Mouse (Mus musculus): Measurements from ENCODE around the gene Zfp341.

Gene Zfp341

DNA sequence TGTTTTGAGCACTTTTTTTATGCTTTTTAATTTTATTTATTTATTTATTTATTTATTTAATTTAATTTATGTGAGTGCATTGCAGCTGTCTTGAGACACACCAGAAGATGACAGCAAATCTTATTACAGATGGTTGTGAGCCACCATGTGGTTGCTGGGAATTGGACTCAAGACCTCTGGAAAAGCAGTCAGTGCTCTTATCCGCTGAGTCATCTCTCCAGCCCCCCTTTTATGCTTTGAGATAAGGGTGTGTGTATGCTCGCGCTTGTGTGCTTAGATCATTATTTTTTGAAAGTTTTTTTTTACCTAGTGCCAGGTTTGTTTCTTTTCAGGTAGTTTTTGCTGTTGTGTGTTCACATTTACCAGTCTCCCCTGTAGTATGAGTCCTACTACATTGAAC, 65.9 kb downstream of the Zfp341 start:
- peak in 1 of 2 experiments; percentile 34 for DNase-seq

DNA sequence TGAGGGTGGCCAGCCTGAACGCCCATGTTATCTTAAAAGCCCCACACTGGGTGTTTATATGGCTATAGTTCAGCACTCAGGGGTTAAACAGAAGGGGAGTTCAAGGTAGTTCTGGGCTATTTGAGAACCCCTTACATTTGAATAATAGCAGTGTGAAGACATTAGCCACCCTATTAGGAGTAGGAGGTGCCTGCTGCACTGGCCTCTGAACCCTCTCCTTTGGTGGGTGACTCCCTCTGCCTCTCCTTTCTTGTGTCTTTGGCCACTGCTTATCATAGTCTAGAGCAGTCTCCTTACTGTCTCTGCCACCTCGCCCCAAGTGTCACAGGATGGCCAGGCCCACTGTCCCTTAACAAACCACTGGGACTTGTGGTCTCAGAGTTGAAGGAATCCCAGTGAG, 67.2 kb downstream of the Zfp341 start:
- no peak for DNase-seq

DNA sequence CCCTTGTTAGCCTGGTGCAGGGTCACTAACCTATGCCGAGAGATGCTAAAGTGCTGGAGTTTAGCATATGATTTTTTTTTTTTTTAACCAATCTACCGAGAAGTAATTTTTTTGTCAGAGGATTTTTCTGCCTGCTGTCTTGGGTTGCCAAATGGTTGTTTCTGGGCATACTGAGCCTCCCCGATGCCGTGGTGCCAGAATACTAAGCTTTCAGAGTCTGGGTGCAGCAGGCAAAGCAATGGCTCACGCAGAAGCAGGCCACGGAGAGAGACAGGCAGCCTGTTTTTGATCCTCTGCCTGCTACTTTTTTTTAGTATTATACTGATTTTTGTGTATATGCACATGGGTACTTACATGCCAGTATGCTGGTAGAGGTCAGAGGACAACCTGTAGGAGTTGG, 67.8 kb downstream of the Zfp341 start:
- no peak for DNase-seq

DNA sequence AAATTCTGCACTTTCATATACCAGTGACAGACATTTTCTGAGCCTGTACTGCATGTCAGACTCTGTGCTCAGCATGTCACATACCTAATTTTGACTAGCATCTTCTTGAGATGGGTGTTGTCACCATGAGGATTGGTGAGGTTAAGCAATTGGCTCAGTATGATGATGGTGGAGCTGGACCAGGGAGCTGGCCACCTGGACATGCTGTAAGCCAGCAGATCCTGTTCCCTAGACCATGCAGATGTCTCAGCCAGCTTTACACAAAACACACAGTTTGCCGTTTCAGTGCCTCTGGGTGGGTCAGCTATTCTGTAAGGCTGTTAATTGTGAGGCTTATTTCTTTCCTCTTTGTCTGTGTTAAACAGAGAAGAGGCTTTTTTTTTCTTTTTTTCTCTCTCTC, 69.6 kb downstream of the Zfp341 start:
- no peak for DNase-seq

DNA sequence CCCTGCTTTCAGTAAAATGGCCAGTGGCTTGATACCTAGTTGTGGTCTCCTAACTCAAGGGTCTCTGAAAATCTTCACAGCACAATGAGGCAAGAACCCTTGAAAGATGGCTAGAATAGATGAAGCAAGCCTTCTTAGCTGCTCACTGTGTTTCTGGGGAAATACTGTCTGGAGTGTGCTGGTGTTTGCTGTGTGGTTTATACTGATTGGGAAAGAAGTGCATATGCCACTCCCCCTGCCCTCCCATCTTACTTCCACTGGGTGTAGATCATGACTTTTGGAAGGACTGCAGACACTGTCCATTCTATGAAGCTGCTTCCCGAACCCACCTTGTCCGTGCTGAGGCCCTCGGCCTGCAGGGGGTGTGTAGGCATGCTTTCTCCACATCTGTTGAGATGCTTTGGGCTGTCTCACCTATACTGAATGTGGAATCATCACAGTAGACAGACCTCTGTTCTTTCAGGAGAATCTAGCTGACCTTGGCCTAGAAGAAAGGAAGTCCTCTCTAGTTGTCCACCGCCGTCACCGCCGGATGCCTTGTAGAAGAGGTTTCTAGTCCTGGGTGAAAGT, 71.9 kb downstream of the Zfp341 start:
- peak; percentile 21 to 34 for DNase-seq

DNA sequence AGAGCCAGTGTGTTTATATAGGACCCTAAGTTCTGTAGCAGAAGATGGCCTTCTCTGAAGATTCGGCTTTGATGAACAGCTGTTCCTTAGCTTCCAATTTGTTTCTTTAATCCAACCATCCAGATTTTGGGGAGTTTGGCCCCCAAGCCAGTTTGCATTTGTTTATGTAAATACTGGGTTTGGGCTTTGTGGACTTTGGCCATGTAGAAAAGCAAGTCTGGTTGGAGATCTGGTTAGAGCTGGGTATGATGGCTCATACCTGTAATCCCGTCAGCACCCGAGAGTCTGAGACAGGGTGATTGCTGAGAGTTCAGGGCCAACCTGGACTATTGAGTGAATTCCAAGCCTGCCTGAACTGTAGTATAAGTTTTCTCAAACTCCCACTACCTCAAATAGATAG, 72.7 kb downstream of the Zfp341 start:
- no peak for DNase-seq

DNA sequence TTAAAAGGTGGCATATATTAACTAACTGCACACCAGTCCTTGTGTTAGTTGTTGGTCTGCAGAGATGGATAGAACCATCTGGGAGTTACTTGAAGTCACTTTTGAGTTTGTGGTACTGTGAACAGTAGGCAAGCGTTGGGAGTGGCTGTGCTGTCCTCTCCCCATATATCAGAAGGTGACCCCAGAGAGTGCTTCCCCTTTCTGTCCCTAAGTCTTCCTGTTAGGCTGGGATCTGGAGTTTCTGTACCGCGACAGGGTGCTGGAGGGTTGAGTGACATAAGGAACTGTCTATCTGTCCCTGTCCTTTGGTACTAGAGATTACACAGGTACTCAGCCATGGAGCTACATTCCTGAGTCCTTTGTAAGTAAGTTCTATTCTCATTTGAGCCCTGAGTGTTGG, 73.7 kb downstream of the Zfp341 start:
- DNase-seq: no peak

DNA sequence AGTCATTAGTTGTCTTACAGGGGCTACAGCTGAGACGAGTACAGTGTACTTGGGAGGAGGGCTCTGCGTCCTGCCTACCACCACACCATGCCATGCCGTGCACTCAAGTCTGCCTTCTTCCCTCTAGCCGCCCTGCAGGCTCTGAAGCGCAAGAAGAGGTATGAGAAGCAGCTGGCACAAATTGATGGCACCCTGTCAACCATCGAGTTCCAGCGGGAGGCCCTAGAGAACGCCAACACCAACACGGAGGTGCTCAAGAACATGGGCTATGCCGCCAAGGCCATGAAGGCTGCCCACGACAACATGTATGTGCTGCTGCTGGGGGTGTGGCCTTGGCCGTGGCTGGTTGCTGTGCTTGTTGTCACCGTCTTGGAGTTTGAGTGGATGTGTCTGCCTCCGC, 76.3 kb downstream of the Zfp341 start:
- no peak for DNase-seq

DNA sequence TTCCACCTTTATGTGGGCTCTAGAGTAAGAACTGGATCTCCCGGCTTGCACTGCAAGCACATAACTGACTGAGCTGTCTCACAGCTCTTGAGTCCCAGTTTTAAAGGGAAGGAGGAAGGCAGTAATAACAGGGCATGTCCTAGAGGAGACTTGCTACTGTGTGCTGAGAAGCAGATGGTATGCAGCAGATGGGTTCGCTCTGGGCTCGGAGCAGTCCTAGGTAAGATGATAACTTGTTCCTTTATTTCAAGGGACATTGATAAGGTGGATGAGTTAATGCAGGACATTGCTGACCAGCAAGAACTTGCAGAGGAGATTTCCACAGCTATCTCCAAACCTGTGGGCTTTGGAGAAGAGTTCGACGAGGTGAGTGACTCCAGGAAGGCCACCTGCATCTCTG, 77.9 kb downstream of the Zfp341 start:
- no peak for DNase-seq

DNA sequence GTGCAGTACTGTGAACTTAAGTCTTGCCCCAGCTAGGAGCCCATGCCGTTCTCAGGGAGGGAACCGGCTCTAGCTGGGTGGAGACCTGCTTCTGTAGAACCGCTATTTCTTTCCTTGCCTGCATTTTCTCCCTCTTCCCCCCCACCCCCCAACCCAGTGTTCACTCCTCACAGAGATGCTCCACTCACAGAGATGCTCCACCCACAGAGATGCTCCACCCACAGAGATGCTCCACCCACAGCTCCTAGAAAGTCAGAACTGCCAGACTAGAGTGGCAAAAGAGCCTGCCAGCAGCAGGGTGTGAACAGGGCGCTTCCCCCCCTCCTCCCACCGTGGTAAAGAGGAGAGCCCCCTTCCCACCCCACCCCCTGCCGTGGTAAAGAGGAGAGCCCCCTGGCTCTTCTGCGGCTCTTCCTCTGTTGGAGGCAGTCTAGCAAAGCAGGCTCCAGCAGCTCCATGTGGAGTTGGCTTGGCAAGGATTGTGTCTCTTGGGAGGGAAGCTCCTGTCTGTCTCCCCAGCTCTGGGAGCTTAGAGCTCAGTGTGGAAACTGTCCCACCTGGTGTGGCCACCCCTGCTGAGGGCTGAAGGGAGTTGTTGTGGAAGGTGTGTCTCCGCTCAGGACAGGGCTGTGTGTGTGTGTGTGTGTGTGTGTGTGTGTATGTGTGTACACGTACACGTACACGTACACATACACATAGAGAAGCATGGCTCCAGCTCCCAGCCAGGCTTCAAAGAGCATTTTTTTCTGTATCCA, 80.3 kb downstream of the Zfp341 start:
- DNase-seq: no peak

DNA sequence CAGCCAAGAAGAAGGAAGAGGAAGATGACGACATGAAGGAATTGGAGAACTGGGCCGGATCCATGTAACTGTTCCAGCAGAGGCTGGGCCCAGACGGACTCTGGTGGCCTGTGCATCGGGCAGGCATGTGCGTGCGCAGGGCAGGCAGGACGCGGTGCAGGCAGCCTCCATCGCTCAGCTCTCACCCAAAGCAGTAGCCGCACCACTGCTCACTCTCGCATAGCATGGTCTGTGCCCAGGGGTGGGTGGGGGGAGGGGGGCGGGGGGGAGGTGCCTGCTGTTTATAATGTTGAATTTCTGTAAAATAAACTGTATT, 80.8 kb downstream of the Zfp341 start:
- no peak for DNase-seq

DNA sequence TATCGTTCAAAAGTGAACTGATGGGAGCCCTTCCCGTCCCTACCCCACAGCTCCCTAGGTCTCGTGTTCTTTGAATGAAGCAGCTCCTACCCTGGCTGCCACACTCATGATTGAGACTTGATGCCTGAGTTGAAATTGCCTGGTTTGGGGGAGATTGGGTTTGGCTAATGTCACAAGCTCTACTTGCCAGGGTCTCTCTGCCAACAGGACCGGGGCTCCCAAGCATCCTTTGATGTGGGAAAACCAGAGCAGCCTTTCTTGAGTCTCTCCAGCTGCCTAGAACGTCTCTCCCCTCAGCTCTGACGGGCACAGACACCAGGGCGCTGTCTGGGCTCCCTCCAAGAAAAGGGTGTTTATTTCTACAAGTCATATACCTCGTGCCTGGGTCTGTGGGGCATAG, 82.6 kb downstream of the Zfp341 start:
- no peak for DNase-seq

Measured in lung, adult 18-20 months (tissue).